Mouse (Mus musculus) naive thymus-derived CD4-positive, alpha-beta T cell, adult 2 months (primary cell): ENCODE data around the gene Zdhhc22.

ENCODE experiments used
- DNase-seq: peaks from one replicate; pipeline ENCODE4 v3.0.0-alpha.2; 2011; ENCODE audit warnings: low read depth

Zdhhc22 gene

DNA sequence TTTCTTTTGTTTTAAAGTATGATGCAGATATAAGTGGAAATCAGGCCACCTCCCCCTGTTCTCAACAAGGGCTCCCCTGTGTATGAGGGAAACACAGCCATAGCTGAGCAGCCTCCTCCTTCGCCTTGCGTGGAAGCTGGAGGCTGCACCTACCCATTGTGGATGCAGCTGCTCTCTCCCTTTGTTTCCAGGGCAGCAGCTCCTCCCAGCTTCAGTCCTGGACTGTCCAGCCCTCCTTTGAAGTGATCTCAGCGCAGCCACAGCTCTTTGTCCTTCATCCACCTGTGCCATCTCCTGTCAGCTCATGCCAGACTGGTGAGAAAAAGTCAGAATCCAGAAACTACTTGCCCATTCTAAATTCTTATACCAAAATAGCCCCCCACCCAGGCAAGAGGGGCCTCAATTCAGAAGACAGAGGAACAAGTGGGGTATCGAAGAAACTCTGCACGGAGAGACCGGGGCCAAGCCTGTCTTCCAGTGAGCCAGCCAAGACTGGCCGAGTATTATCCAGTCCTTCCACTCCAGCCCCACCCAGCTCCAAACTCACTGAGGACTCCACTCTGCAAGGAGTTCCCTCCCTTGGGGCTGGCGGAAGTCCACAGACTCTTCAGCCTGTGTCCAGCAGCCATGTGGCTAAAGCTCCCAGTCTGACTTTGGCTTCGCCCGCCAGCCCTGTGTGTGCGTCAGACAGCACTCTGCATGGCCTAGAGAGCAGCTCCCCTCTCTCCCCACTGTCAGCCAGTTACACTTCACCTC lies 28.5 kb downstream of the Zdhhc22 start:
- DNase-seq, result no peak

GRCm38 (mm10) chr12:86960791-86961335 lies 29.4 kb downstream of the Zdhhc22 start:
- no peak for DNase-seq

DNA sequence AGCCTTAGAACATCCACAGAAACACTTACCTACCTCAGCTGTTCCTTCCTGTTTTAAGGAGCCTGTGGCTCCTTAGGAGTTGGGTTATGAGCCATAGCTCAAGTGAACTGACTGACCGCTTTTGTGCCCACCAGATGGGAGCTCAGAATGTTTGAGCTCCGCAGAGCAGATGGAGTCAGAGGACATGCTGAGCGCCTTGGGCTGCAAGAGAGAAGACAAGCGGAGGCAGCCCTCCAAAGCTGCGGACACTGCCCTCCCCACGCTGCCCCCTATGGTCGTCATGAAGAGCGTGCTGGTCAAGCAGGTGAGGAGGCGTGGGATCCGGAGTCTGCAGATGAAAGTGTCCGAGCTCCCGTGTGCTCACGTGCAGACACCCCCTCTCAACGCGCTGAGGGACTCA lies 30.1 kb downstream of the Zdhhc22 start:
- no peak for DNase-seq

DNA sequence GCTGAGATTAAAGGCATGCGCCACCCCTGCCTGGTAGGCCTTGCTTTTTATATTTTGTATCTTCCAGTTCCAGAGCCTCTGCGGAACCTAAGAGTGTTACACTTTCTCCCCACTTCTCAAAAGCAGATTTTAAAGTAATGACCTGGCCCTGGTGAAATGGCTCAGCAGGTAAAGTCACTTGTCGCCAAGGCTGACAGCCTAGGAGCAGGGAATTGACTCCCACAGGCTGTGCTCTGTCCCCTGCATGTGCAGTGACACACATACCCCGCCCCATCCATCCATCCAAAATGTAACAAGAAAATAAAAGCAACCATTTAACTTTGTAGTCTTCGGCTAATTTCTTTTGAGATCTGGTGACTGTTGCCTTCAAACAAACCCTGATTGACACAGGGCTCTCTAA lies 30.6 kb downstream of the Zdhhc22 start:
- DNase-seq, result no peak

- no peak for DNase-seq
Observed at GRCm38 (mm10) chr12:86958558-86958957, 31.7 kb downstream of the Zdhhc22 start.

DNA sequence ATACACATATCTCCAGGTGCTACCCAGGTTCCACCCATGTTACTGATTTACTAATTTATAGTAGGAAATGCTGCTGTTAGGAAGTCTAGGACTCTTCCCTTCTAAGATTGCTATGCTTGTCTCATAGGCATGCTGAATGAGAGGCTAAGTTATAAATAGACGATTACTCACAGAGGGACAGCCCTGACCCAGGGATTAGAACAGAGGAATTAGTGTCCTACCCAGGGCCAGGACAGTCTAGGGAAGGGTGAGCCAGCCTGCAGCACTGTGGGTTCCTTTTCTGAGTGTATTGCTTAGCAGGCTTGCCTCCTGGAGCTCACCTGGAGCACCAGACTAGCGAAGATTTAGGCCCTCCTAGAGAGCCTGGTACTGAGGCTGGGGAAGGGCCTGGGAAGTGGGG lies 34.3 kb downstream of the Zdhhc22 start:
- DNase-seq, result no peak

DNA sequence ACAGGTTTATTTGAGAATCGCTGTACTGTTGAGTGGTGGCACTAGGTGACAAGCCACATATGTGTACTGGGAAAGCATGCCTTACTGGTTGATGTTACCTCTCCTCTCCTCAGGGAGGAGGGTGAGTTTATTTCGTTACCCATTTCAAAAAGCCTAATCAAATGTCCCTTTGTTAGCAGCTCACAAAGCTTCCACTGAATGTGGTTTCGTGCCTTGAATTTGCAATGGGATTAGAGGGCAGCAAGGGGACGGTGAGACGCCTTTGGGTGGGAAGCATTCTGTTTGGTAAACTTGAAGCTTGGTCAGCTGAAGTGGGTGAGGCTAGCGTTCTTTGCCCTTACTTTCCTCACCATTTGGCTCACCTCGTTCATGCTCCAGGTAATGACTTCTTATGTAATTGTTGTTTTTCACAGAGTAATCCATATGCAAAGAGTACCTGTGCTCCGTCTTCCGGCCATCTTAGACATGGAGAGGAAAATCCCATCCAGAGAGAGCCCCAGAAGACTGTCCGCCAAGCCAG lies 37.8 kb downstream of the Zdhhc22 start:
- no peak for DNase-seq

GRCm38 (mm10) chr12:86950961-86951360 lies 39.3 kb downstream of the Zdhhc22 start:
- DNase-seq, result peak; percentile 32

GRCm38 (mm10) chr12:86950161-86950960 lies 39.9 kb downstream of the Zdhhc22 start:
- peak; percentile 87 for DNase-seq

- DNase-seq, result peak; percentile 73
Observed at GRCm38 (mm10) chr12:86949501-86949900, 40.7 kb downstream of the Zdhhc22 start.

DNA sequence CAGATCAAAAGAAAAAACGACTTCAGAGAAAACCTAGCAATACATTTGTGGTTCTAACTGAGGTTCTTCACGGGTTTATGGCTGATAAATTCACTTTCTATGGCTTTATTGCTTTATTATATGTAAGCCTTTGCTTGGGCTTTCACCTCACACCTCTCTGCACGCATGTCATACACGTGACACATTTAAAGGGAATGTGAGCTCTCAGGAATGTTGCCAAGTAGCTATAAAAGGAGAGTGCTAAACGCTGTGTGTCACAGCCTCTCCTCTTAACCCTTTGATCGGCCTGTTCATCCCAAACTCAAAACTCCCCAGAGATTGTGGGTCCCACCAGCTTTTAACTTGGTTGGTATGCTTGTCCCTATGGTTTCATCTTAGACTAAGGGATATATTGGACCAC lies 41.6 kb downstream of the Zdhhc22 start:
- peak; percentile 17 for DNase-seq

- no peak for DNase-seq
Observed at GRCm38 (mm10) chr12:86947681-86948401, 42.4 kb downstream of the Zdhhc22 start.

DNA sequence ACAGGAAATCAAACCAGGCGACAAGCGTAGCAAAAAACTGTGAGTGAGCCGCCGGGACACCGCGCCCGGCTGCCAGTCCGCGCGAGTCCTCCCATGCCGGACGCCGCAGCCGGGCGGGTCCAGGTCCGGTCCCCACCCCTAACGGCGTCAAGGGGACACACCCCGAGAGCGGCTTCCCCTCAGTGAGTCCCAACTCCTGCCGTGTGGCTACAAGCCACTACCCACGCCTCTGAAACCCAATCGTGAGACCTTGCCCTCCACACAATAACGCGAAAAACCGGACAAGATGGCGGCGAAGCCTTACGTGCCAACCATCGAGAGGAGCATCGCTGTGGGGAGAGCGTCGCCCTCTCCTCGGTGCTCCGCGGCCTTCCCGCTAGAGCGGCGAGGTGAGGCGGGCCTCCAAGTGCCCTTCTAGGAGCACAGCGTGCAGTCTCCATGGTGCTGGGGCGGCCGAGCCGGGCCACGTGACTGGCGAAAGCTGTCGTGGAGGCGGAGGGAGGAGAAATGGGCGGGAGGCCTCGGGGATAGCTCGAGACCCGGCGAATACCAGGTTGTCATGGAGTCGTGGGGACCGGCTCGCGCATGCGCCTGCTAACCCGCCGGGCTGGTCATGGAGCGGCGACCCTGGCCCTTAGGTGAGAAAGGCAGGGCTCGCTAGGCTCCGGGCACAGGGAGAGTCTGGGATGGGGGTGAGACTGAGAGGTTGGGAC lies 43.2 kb downstream of the Zdhhc22 start, which contains the start of gene Cipc:
Gene Cipc, plus strand, starts transcription at position 182 of the 713 bp plus-strand sequence.
- peak; percentile 96 for DNase-seq

DNA sequence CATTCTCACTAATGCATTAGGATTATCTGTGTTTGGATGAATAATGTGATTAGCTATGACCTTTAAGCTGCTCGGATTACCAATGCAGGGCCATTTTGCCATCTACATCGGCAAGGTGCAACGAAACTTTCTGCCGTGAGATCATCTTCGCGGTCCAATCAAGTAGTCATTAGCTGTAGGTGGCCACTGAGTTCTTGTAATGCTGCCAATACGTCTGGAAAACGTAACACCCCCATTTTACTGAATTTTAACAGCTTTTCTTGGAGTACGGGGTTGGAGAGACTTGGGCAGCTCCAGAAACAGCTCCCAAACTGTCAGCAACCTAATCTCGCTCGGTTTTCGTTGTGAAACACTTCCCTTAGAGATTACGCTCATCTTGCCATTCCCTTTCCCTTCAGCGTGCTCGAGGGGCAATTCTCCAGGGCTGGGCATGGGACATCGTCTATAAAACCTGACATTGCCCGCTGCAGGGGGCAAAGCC lies 43.9 kb downstream of the Zdhhc22 start:
- DNase-seq, result no peak

GRCm38 (mm10) chr12:86945126-86945525 lies 45.1 kb downstream of the Zdhhc22 start:
- DNase-seq, result peak; percentile 88

DNA sequence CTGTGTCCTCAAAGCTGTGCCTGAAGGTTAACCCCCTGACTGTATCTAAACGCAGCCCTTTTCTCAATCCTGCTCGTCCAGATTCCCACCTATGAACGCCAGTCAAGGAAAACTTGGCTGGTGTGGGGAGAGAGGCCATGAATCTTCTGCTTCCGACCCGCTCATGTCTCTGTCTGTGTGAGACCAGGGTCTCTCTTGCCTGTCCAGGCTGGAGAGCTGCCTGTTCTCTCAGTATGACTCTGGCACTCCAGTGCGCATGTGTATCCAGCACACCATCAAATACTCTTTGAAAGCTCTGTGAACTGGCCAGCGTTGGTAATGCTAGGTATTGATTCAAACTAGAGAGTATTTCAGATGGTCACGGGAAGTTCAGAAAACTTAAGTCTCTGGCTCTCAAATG lies 46.8 kb downstream of the Zdhhc22 start:
- DNase-seq, result no peak

GRCm38 (mm10) chr12:86941734-86942486 lies 48.3 kb downstream of the Zdhhc22 start:
- DNase-seq, result peak; percentile 38

DNA sequence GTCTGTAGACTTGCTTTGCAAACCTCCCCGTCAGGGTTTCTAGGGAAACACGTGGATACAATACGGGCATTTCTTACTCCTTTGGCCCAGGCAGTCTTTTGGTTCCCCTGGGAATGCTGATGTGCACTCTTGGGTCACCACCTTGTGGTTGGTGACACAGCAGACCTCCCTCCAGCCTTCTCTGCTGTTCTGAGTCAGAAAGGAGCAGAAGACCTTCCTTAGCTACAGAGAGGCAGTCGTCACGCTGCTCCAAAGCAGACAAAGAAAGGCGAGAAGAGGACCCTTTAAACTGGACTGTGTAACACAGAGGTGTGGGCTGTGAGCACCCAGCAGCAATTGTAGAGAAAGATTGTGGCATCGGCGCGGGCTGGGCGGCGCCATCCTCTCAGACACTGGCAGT lies 49.1 kb downstream of the Zdhhc22 start:
- DNase-seq, result no peak

DNA sequence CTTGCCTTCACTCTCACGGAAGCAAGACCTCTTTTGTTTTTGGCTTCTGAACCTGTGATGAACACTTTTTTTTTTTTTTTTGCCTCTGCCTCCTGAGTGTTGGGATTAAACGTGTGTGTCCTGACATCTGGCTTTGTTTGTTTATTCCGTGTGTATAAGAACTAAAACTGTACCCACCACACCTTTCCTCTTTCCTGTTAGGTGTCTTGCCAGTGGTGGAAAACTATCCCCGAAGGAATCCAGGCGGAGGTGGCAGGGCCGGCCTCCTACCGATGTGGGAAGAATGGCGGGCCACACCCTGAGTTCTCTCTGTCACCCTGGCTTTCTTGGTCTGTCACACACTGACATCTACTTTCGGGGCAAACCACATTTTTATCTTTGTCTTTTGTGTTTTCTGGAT lies 51.7 kb downstream of the Zdhhc22 start:
- DNase-seq, result no peak

GRCm38 (mm10) chr12:86936587-86937343 lies 53.5 kb downstream of the Zdhhc22 start:
- DNase-seq, result no peak
